Mouse (Mus musculus): ENCODE results near the gene Stk11. TPM values are rescaled to one million over a fixed set of nuclear protein-coding genes. Genes with fewer than 3 reads are reported as not detected.

Gene Stk11
- polyA plus RNA-seq, 1 experiment from 2014 or later: 23.2 TPM

DNA sequence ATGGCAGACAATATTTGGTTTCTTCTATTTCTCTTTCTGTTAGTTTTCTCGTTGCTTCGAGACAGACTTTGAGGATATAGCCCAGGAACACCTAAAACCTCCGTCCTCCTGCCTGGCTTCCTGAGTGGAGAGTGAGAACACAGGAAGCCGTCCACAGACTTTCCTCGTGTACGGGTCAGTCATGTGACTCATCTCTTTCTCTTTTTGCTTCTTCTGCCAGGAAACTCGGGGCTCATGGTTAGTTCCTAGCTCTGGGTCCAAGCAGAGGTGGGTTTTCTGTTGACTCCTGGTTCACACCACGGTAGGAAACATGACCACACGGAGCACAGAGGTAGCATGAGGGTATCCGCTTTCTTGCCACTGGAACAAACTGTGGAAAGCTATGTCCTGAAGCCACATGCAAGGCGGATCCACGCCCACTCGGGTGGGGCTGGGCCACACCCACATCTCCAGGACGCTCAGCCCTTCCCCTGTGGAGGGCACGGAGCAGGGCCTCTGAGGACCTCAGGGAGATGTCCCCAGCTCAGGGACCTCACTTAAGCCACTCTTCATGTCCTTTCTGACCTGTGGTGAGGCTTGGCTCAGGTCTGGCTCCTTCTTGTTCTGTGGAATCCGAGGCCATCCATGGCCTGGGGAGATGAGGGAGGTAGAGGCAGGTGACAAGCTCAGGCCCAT lies 35.1 kb upstream of the Stk11 start:
- Histone ChIP-seq H3K4me3 (replicated peaks) (no peak overlapping the region), H3K9me3 (no peaks in the 10 kb centered on the region), H3K4me2 (no peak overlapping the region), H3K36me3 (replicated peaks) (peaks cover 61% of the 10 kb centered on the region), H3K4me1 (peaks cover 6% of the 10 kb centered on the region; the same call in 1 of the 2 replicates), H3K27ac (no peak overlapping the region), H3K9ac (no peak overlapping the region), H3K27me3 (no peaks in the 10 kb centered on the region)
- ATAC-seq (ENCODE audit: low FRiP score): no peak
- 87% methylated on average over 16 of the region's 16 CpGs for WGBS

DNA sequence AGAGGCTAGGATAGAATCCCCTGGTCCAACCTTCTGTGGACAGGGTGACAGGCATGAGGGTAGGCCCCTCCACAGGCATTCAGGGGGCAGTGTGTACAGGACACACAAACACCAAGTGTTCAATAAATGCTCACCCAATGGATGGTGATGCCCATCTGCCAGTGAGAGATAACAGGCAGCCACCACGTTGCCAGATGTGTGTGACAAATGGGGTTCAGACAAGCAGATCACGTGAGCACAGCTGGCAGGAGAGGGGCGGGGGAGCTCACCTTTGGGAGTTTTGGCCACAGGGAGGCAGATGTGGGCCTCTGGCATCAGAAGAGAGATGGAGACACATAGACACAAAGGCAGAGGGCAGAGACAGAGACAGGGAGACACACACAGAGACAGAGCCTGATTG lies 34.5 kb upstream of the Stk11 start:
- Histone ChIP-seq H3K4me1 (0 out of 2 replicates have a peak, but pooled peaks cover under 1% of the 10 kb centered on the region), H3K27ac (no peak overlapping the region), H3K4me3 (replicated peaks) (no peak overlapping the region), H3K4me2 (no peak overlapping the region), H3K36me3 (replicated peaks) (peaks cover 61% of the 10 kb centered on the region), H3K27me3 (no peaks in the 10 kb centered on the region), H3K9me3 (no peaks in the 10 kb centered on the region), H3K9ac (no peak overlapping the region)
- no peak for ATAC-seq (ENCODE audit: low FRiP score)
- 83% methylated on average over 3 of the region's 3 CpGs for WGBS

DNA sequence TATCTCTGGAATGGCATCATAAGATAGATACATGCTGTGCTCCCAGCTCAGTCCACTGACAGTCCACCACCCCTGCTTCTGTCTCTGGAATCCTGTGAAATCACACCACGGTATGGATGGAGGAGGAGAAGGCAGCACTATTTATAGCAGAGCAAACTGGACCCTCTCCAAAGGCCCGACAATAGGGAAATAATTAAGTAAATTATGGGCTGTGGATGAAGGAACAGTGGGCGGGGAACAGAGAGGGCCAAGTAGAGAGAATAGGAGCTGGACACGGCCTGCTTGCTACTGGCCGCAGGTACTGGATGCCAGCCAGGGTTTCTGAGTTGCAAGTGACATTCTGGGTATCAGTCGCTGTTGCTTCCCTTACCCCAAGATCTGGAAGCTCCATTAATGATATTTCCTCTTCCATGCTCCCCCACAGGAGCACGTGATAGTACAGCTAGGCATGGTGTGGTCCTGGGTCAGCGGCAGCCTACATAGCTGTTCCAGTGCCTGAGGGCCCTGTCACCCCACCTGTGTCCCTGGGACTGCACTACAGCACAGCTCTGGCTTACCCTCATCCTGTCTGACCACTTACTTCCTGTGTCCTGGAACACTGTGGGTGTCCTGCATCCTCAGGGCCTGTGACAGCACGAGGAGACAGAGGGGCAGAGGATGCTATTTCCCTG lies 30.7 kb upstream of the Stk11 start:
- Histone ChIP-seq H3K4me2 (no peak overlapping the region), H3K4me1 (no peaks in the 10 kb centered on the region), H3K27ac (no peak overlapping the region)

DNA sequence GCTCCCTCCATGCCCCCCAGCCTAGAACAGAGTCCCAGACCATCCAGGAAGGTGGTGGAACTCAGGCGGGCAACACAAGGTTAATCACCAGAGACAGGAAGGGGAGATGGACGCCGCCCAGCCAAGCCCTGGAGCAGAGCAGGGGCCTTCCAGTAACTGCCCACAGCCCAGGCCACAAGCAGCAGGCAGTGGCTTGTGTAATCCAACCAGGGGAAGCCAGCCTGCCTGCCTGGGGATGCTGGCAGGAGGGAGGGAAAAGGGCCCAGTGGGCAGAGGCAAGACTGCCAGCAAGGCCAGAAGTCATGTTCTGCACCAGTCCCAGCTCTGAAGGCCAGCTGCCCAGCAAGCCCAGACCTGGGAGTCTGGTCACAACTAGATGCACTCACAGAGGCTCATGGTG lies 28.8 kb upstream of the Stk11 start:
- H3K4me1 ChIP-seq: no peaks in the 10 kb centered on the region
- no peak for ATAC-seq (ENCODE audit: low FRiP score)
- no peak overlapping the region for H3K27ac ChIP-seq
- peaks cover 36% of the 10 kb centered on the region for H3K36me3 ChIP-seq (replicated peaks)
- H3K4me3 ChIP-seq (replicated peaks): no peak overlapping the region
- 92% methylated on average over 3 of the region's 3 CpGs for WGBS
- no peak overlapping the region for H3K4me2 ChIP-seq
- no peaks in the 10 kb centered on the region for H3K27me3 ChIP-seq
- no peak overlapping the region for H3K9ac ChIP-seq
- no peaks in the 10 kb centered on the region for H3K9me3 ChIP-seq

More for the DNA sequence above, 30.7 kb upstream of the Stk11 start:
- 83% methylated on average over 9 of the region's 9 CpGs for WGBS
- no peak overlapping the region for H3K9ac ChIP-seq
- H3K36me3 ChIP-seq (replicated peaks): peaks cover 55% of the 10 kb centered on the region
- no peak for ATAC-seq (ENCODE audit: low FRiP score)
- no peaks in the 10 kb centered on the region for H3K27me3 ChIP-seq
- H3K9me3 ChIP-seq: no peaks in the 10 kb centered on the region
- H3K4me3 ChIP-seq (replicated peaks): no peak overlapping the region

DNA sequence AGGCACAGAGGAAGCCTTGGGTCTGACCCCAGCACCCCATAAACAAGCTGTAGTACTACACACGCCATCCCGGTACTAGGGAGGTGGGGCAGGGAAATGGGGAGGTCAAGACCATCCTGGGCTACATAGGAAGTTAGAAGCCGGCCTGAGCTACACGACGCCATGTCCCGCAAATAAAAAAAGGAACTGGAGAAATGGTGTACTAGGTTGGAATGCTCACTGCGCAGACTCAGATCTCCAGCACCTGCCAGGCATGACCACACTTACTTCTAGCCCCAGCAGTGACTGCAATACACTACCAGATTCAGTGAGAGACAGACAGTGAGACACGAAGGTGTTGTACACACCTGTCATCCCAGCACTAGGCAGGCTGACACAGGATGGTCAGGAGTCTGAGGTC lies 28.1 kb upstream of the Stk11 start:
- Histone ChIP-seq H3K4me3 (replicated peaks) (no peak overlapping the region), H3K27me3 (no peaks in the 10 kb centered on the region), H3K27ac (no peak overlapping the region), H3K4me2 (no peak overlapping the region), H3K36me3 (replicated peaks) (peaks cover 30% of the 10 kb centered on the region), H3K4me1 (no peaks in the 10 kb centered on the region), H3K9ac (no peak overlapping the region), H3K9me3 (no peaks in the 10 kb centered on the region)
- ATAC-seq (ENCODE audit: low FRiP score): no peak
- 89% methylated on average over 8 of the region's 8 CpGs for WGBS

DNA sequence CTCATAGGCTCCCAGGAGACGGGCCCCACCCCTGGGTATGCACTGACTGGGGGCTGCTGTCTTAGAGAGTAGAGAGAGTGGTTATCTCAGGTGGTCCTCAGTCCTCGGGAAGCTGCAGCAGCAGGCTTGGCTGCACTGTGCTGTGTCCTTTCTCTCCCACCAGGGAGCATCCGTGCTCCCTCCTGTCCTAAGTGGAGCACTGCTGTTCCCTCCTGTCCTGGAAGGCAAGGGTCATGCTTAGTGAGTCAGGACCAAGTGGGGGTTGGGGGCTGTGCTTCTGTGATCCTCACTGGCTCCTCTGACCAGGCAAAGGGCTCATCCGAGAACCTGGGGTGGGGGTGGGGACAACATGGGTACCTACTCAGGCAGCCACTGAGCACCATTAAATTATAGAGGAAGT lies 26.5 kb upstream of the Stk11 start:
- no peak overlapping the region for H3K4me3 ChIP-seq (replicated peaks)
- no peaks in the 10 kb centered on the region for H3K4me1 ChIP-seq
- 59% methylated on average over 4 of the region's 4 CpGs for WGBS
- no peaks in the 10 kb centered on the region for H3K27me3 ChIP-seq
- H3K36me3 ChIP-seq (replicated peaks): peaks cover 15% of the 10 kb centered on the region
- no peak overlapping the region for H3K27ac ChIP-seq
- no peak for ATAC-seq (ENCODE audit: low FRiP score)
- no peak overlapping the region for H3K4me2 ChIP-seq
- no peaks in the 10 kb centered on the region for H3K9me3 ChIP-seq
- no peak overlapping the region for H3K9ac ChIP-seq

DNA sequence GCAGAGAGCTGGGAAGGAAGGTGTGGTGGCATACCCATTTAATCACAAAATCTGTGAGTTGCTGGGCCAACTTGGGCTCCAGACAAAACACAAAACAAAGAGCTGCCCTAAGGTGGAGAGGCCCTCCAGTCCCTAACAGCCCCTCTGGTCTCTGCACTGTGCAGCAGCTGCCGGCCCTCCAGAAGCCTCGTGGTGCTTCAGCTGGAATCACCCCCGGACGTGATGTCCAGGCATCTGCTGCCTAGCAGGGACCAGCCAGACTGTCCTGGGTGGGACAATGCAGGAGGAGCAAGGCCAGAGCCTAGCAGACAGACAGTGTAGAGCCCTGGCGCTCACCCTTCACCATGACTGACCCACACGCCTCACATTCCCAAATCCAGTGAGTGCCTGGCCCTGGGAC lies 24.1 kb upstream of the Stk11 start:
- Histone ChIP-seq H3K4me2 (no peak overlapping the region), H3K27me3 (no peaks in the 10 kb centered on the region), H3K27ac (no peak overlapping the region), H3K9ac (no peak overlapping the region), H3K4me1 (no peaks in the 10 kb centered on the region), H3K36me3 (replicated peaks) (no peaks in the 10 kb centered on the region), H3K9me3 (no peaks in the 10 kb centered on the region), H3K4me3 (replicated peaks) (no peak overlapping the region)
- WGBS: 93% methylated on average over 6 of the region's 6 CpGs
- no peak for ATAC-seq (ENCODE audit: low FRiP score)

DNA sequence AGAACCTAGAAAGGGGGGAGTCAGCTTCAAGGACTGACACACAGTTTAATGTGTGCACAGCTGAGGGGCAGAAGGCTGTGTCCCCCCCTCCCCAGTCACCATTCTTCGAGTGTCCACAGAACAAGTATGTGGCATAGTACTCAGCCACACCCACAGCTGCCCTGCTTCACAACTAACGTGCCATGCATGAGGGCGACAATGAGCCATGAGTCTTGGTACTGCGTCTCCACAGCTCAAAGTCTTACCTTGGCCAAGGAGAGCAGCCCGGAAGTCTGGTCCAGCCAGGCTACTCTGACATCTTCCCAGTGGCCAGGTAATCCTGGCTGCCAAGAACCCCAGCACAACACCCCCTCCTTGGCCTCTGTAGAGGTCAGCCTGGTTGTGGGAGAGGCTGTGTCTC lies 22.9 kb upstream of the Stk11 start:
- Histone ChIP-seq H3K9me3 (no peaks in the 10 kb centered on the region), H3K36me3 (replicated peaks) (no peaks in the 10 kb centered on the region), H3K9ac (no peak overlapping the region; the same call in 1 of the 2 replicates), H3K4me2 (no peak overlapping the region), H3K27ac (no peak overlapping the region), H3K4me1 (peaks cover 8% of the 10 kb centered on the region), H3K4me3 (replicated peaks) (no peak overlapping the region), H3K27me3 (no peaks in the 10 kb centered on the region)
- no peak for ATAC-seq (ENCODE audit: low FRiP score)
- 93% methylated on average over 5 of the region's 5 CpGs for WGBS

DNA sequence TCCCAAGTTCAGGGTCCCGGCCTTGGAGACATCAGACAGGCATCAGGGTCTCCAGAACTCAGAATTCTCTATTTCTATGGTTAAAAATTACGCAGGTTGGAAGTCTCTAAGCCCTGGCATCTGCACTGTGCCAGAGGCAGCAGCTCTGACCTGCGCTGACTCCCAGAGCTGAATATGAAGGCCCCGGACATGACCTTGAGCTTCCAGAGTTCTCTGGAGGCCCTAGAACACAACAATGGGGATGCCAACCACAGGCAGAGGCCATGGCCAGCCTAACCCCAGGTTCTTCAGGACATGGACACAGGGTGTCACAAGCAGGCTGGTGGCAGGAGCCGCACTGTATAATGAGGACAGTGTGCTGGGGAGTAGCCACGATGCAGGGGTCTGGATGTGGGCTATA lies 21.5 kb upstream of the Stk11 start:
- Histone ChIP-seq H3K4me2 (no peak overlapping the region), H3K9ac (no peak overlapping the region), H3K27ac (no peak overlapping the region), H3K4me1 (peaks cover 9% of the 10 kb centered on the region), H3K36me3 (replicated peaks) (no peaks in the 10 kb centered on the region), H3K9me3 (no peaks in the 10 kb centered on the region), H3K4me3 (replicated peaks) (no peak overlapping the region), H3K27me3 (no peaks in the 10 kb centered on the region)
- no peak for ATAC-seq (ENCODE audit: low FRiP score)
- 92% methylated on average over 6 of the region's 6 CpGs for WGBS

DNA sequence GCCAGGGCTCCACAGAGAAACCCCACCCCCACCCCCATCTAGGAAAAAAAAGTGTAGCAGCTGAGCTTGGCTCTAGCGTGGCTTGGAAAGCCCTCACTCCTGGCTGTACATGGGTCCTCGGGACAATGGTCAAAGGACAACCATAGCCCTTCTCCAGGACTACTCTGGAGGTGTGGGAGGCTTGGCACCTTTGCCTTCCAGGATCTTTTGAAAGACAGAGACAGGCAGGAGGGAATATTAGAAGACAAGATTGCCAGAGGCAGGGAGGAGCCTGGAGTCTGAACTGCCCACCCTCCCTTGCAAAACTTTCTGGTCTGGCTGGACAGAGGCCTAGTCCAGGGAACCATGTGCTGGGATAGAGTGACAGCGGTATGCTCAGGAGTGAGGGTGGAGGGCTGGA lies 20.9 kb upstream of the Stk11 start:
- WGBS: 77% methylated on average over 3 of the region's 3 CpGs
- Histone ChIP-seq H3K4me3 (replicated peaks) (no peak overlapping the region), H3K27ac (no peak overlapping the region), H3K4me2 (no peak overlapping the region), H3K27me3 (no peaks in the 10 kb centered on the region), H3K36me3 (replicated peaks) (no peaks in the 10 kb centered on the region), H3K9ac (no peak overlapping the region), H3K4me1 (peaks cover 9% of the 10 kb centered on the region), H3K9me3 (no peaks in the 10 kb centered on the region)
- no peak for ATAC-seq (ENCODE audit: low FRiP score)

DNA sequence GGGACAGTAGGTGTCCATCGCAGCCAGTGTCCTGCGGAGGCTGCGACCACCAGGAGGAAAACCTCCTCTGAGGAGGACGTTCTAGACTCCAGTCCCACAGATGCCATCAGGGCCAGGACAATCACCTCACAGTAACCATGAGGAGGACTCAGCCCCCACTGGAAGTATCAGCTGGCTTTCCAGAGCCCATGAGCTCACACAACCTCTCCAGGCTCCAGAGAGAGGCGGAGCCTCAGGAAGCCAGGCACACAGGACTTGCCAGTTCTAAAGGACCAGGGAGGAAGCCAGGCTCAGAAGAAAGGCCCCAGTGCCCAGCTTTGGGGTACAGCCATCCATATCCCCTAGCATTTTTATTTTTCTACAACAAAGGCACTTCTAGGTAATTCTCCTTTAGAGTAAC lies 20.1 kb upstream of the Stk11 start:
- no peaks in the 10 kb centered on the region for H3K36me3 ChIP-seq (replicated peaks)
- no peak for ATAC-seq (ENCODE audit: low FRiP score)
- WGBS: 90% methylated on average over 5 of the region's 5 CpGs
- H3K27me3 ChIP-seq: no peaks in the 10 kb centered on the region
- no peak overlapping the region for H3K4me3 ChIP-seq (replicated peaks)
- H3K9me3 ChIP-seq: no peaks in the 10 kb centered on the region
- H3K9ac ChIP-seq: no peak overlapping the region
- H3K4me1 ChIP-seq: peaks cover 10% of the 10 kb centered on the region
- H3K4me2 ChIP-seq: no peak overlapping the region
- H3K27ac ChIP-seq: no peak overlapping the region

DNA sequence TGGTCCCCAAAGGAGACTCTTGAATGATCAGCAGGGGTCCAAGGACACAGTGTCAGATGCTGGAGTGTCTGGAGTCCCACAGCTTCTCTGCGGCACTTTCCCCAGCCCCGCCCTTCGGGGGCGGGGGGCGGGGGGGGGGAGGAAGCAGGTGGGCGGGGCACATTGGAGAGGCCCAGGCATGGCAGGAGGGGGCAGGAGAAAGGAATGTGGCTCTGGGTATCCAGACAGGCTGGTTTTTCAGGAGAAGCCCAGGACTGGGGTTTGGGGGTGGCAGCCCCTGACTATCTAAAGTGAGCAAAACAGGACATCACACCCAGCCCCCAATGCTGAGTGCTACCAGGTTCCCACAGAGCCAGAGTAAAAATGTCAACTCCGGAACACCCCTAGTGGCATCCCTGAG lies 18.3 kb upstream of the Stk11 start:
- no peak overlapping the region for H3K9ac ChIP-seq

DNA sequence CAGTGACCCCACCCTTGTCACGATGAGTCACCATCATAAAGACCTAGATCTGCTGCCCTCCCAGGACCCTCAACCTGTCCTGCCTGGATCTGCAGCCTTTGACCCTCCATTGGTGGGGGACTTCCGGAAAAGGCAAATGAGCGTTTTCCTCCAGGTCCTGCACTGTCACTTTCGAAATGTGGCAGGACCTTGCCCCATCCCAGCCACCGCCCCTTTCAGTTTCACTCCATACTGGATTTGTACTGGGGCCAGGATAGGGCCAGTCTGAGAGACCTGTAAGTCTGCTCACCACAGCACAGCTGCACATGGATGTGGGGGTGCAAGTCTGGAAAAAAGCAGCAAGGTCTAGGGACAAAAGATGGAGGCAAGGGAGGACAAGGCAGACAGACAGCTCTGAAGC lies 17.0 kb upstream of the Stk11 start:
- Histone ChIP-seq H3K4me2 (no peak overlapping the region), H3K36me3 (replicated peaks) (no peaks in the 10 kb centered on the region), H3K27ac (no peak overlapping the region), H3K4me1 (peaks cover 27% of the 10 kb centered on the region), H3K4me3 (replicated peaks) (no peak overlapping the region), H3K9ac (no peak overlapping the region), H3K9me3 (no peaks in the 10 kb centered on the region), H3K27me3 (no peaks in the 10 kb centered on the region)
- ATAC-seq (ENCODE audit: low FRiP score): no peak
- 89% methylated on average over 5 of the region's 5 CpGs for WGBS

More for the DNA sequence above, 18.3 kb upstream of the Stk11 start:
- no peak overlapping the region for H3K27ac ChIP-seq
- H3K36me3 ChIP-seq (replicated peaks): no peaks in the 10 kb centered on the region
- no peaks in the 10 kb centered on the region for H3K9me3 ChIP-seq
- ATAC-seq (ENCODE audit: low FRiP score): no peak
- H3K27me3 ChIP-seq: no peaks in the 10 kb centered on the region
- H3K4me2 ChIP-seq: no peak overlapping the region
- peaks cover 24% of the 10 kb centered on the region for H3K4me1 ChIP-seq
- 19% methylated on average over 7 of the region's 7 CpGs for WGBS
- no peak overlapping the region for H3K4me3 ChIP-seq (replicated peaks)
